In genomic region chr5:135357556-135357955, GRCm38 (mm10) we compare ENCODE assay signal across 10 mouse cellular contexts. TPM values are rescaled to one million over a fixed set of nuclear protein-coding genes. Genes with fewer than 3 reads are reported as not detected.
A peak's percentile ranks its signal among the peaks of the same experiment; 100 is the strongest.
DNase-seq lines count a peak whose midpoint lies in the region; ATAC-seq lines count a peak whose summit lies in the region.
"Had no signal": no experiment of that assay in that cellular context is flagged by ENCODE, and none has a peak within 500 bp of the region (broad histone marks: within the 10 kb centered on the region; RNA-seq: fewer than 3 reads in every experiment).

No protein-coding gene starts in this region.

- no peak overlapping the region for H3K27ac ChIP-seq in kidney, embryonic 16.5 days (ENCODE audit: low read length)
- no peak overlapping the region for H3K27ac ChIP-seq in embryonic facial prominence, embryonic 15.5 days (replicated peaks)
- H3K27ac ChIP-seq in hindbrain, embryonic 12.5 days = no peak overlapping the region

- 0 out of 2 replicates have a peak, but pooled peaks have one; percentile 65 for ATAC-seq in kidney, embryonic 16.5 days (ENCODE audit: low FRiP score, low TSS enrichment)
- ATAC-seq in embryonic facial prominence, embryonic 15.5 days (ENCODE audit: insufficient number of reproducible peaks, low FRiP score, low TSS enrichment, low read depth) = peak; percentile 72; the same call in 1 of the 2 replicates
- no peak for ATAC-seq in hindbrain, embryonic 12.5 days (ENCODE audit: low FRiP score)

- peaks cover 9% of the 10 kb centered on the region for H3K27me3 ChIP-seq in kidney, embryonic 16.5 days (ENCODE audit: insufficient read depth, low read length)
- peaks cover 15% of the 10 kb centered on the region for H3K27me3 ChIP-seq in embryonic facial prominence, embryonic 15.5 days
- peaks cover 11% of the 10 kb centered on the region for H3K27me3 ChIP-seq in hindbrain, embryonic 12.5 days

- H3K9me3 ChIP-seq in kidney, embryonic 16.5 days (ENCODE audit: low read length) = 0 out of 2 replicates have a peak, but pooled peaks cover 4% of the 10 kb centered on the region
- no peaks in the 10 kb centered on the region; the same call in 1 of the 2 replicates for H3K9me3 ChIP-seq in embryonic facial prominence, embryonic 15.5 days (replicated peaks)
- peaks cover 4% of the 10 kb centered on the region for H3K9me3 ChIP-seq in hindbrain, embryonic 12.5 days (replicated peaks)
- H3K9me3 ChIP-seq: G1E had no signal

- 88% methylated on average over 2 of the region's 2 CpGs for WGBS in kidney, embryonic 16.5 days
- 84% methylated on average over 2 of the region's 2 CpGs for WGBS in embryonic facial prominence, embryonic 15.5 days
- WGBS in hindbrain, embryonic 12.5 days = 88% methylated on average over 2 of the region's 2 CpGs

- H3K4me2 ChIP-seq in kidney, embryonic 16.5 days (replicated peaks; ENCODE audit: low read depth, low read length) = no peak overlapping the region
- no peak overlapping the region for H3K4me2 ChIP-seq in embryonic facial prominence, embryonic 15.5 days (replicated peaks)
- no peak overlapping the region for H3K4me2 ChIP-seq in hindbrain, embryonic 12.5 days (replicated peaks)

- H3K36me3 ChIP-seq in kidney, embryonic 16.5 days (ENCODE audit: insufficient read depth, low read length) = no peaks in the 10 kb centered on the region
- H3K36me3 ChIP-seq in embryonic facial prominence, embryonic 15.5 days = no peaks in the 10 kb centered on the region
- H3K36me3 ChIP-seq in hindbrain, embryonic 12.5 days = no peaks in the 10 kb centered on the region
- H3K36me3 ChIP-seq: G1E had no signal

- no peaks in the 10 kb centered on the region for H3K4me1 ChIP-seq in kidney, embryonic 16.5 days (ENCODE audit: insufficient read depth, low read length)
- H3K4me1 ChIP-seq in embryonic facial prominence, embryonic 15.5 days = no peaks in the 10 kb centered on the region
- no peaks in the 10 kb centered on the region for H3K4me1 ChIP-seq in hindbrain, embryonic 12.5 days

- DNase-seq in kidney, postnatal 4 days = no peak
- DNase-seq in CD8-positive naive resting alpha-beta T cell, adult 2 months (ENCODE audit: low read depth in 2 of 2, low spot score in 2 of 2) = peak; percentile 41 to 47
- DNase-seq in lung, postnatal 36 days = peak; percentile 53
- DNase-seq in layer of hippocampus, postnatal 25 days (ENCODE audit: extremely low spot score in 1 of 2, low spot score in 1 of 2) = no peak
- DNase-seq in cerebellum, postnatal 10 days = no peak

- no peak overlapping the region for H3K4me3 ChIP-seq in kidney, embryonic 16.5 days (ENCODE audit: low read length)
- H3K4me3 ChIP-seq in embryonic facial prominence, embryonic 15.5 days (replicated peaks) = no peak overlapping the region
- H3K4me3 ChIP-seq in hindbrain, embryonic 12.5 days = no peak overlapping the region

- no peak overlapping the region for H3K9ac ChIP-seq in kidney, embryonic 16.5 days (replicated peaks; ENCODE audit: low read length)
- no peak overlapping the region for H3K9ac ChIP-seq in embryonic facial prominence, embryonic 15.5 days
- H3K9ac ChIP-seq in hindbrain, embryonic 12.5 days = no peak overlapping the region

RNA-seq across cellular contexts. Expression of gene Trim50, which starts 4.5 kb away (rescaled TPM):
- polyA plus RNA-seq in kidney, embryonic 16.5 days (2015; fragmentation: Nextera tagmentation; extraction: Ambion mirVana) = not detected in 2 replicates
- polyA plus RNA-seq in embryonic facial prominence, embryonic 15.5 days (2015; fragmentation: Nextera tagmentation; extraction: Ambion mirVana) = not detected in 2 replicates
- not detected for total RNA-seq in layer of hippocampus, postnatal 25 days (2021)
- polyA plus RNA-seq in hindbrain, embryonic 12.5 days (2016; fragmentation: Nextera tagmentation; extraction: Ambion mirVana) = not detected in 2 replicates
- total RNA-seq: megakaryocyte, adult 5-6 weeks had no signal
- polyA plus RNA-seq: G1E had no signal

RNA-seq across cellular contexts. Expression of gene Fkbp6, which starts 7.7 kb away (rescaled TPM):
- 0.23 and 0.50 TPM in 2 replicates for polyA plus RNA-seq in kidney, embryonic 16.5 days (2015; fragmentation: Nextera tagmentation; extraction: Ambion mirVana)
- polyA plus RNA-seq in embryonic facial prominence, embryonic 15.5 days (2015; fragmentation: Nextera tagmentation; extraction: Ambion mirVana) = not detected in 2 replicates
- under 1 TPM in 1 of 2 experiments, not detected in 1; 0.31 TPM for total RNA-seq in layer of hippocampus, postnatal 25 days (2021)
- polyA plus RNA-seq in hindbrain, embryonic 12.5 days (2016; fragmentation: Nextera tagmentation; extraction: Ambion mirVana) = not detected in 2 replicates
- total RNA-seq: G1E; megakaryocyte, adult 5-6 weeks had no signal
- polyA plus RNA-seq: G1E had no signal

RNA-seq across cellular contexts. Expression of gene Nsun5, which starts 12.2 kb away (rescaled TPM):
- polyA plus RNA-seq in kidney, embryonic 16.5 days (2015; fragmentation: Nextera tagmentation; extraction: Ambion mirVana) = 40.1 and 40.5 TPM in 2 replicates
- 37.8 and 38.2 TPM in 2 replicates for polyA plus RNA-seq in embryonic facial prominence, embryonic 15.5 days (2015; fragmentation: Nextera tagmentation; extraction: Ambion mirVana)
- total RNA-seq in layer of hippocampus, postnatal 25 days (2021) = 10 to 100 TPM; 20.8 to 24.0 TPM
- 28.5 and 36.1 TPM in 2 replicates for polyA plus RNA-seq in hindbrain, embryonic 12.5 days (2016; fragmentation: Nextera tagmentation; extraction: Ambion mirVana)

RNA-seq across cellular contexts. Expression of gene Pom121, which starts 36.8 kb away (rescaled TPM):
- 11.4 and 13.6 TPM in 2 replicates for polyA plus RNA-seq in kidney, embryonic 16.5 days (2015; fragmentation: Nextera tagmentation; extraction: Ambion mirVana)
- 12.7 and 13.5 TPM in 2 replicates for polyA plus RNA-seq in embryonic facial prominence, embryonic 15.5 days (2015; fragmentation: Nextera tagmentation; extraction: Ambion mirVana)
- 10 to 100 TPM; 48.9 to 51.7 TPM for total RNA-seq in layer of hippocampus, postnatal 25 days (2021)
- 20.0 and 21.7 TPM in 2 replicates for polyA plus RNA-seq in hindbrain, embryonic 12.5 days (2016; fragmentation: Nextera tagmentation; extraction: Ambion mirVana)

Comparison
In these comparisons a context has a peak if more than half of its experiments do, and no peak if none do; other contexts are left out.
1. DNase-seq: peak in CD8-positive naive resting alpha-beta T cell, adult 2 months (2 of 2) and lung, postnatal 36 days (single experiment); none in kidney, postnatal 4 days (0 of 2), layer of hippocampus, postnatal 25 days (0 of 2) and cerebellum, postnatal 10 days (0 of 2).